15 mouse cellular contexts compared by ENCODE assay signal in genomic region chr15:33992383-33992782, GRCm38 (mm10).
DNase-seq lines count a peak whose midpoint lies in the region; ATAC-seq and TF ChIP-seq lines count a peak whose summit lies in the region.
"Had no signal": no experiment of that assay in that cellular context is flagged by ENCODE, and none has a peak within 500 bp of the region (broad histone marks: within the 10 kb centered on the region; RNA-seq: fewer than 3 reads in every experiment).

No protein-coding gene starts in this region.

- no peak for TF ChIP-seq CTCF in lung, postnatal 0 days (IDR thresholded peaks at IDR 0.05)

- no peak overlapping the region for H3K9ac ChIP-seq in lung, postnatal 0 days (replicated peaks; ENCODE audit: low read depth)
- H3K9ac ChIP-seq in midbrain, embryonic 11.5 days (ENCODE audit: low read length): no peak overlapping the region
- H3K9ac ChIP-seq: heart, embryonic 15.5 days; hindbrain, embryonic 15.5 days; midbrain, embryonic 12.5 days had no signal

- no peak overlapping the region for H3K4me2 ChIP-seq in lung, postnatal 0 days (replicated peaks; ENCODE audit: low read depth, low read length)
- H3K4me2 ChIP-seq in midbrain, embryonic 11.5 days: no peak overlapping the region
- H3K4me2 ChIP-seq: heart, embryonic 15.5 days; hindbrain, embryonic 15.5 days; midbrain, embryonic 12.5 days had no signal

- TF ChIP-seq EP300 in lung, postnatal 0 days (IDR thresholded peaks at IDR 0.05): no peak

- no peaks in the 10 kb centered on the region for H3K36me3 ChIP-seq in lung, postnatal 0 days (ENCODE audit: insufficient read depth, low read length)
- H3K36me3 ChIP-seq in midbrain, embryonic 11.5 days (ENCODE audit: control insufficient read depth, insufficient read depth, low read length): no peaks in the 10 kb centered on the region
- H3K36me3 ChIP-seq: heart, embryonic 15.5 days; hindbrain, embryonic 15.5 days; midbrain, embryonic 12.5 days had no signal

- H3K4me1 ChIP-seq in lung, postnatal 0 days (ENCODE audit: insufficient read depth, low read depth, low read length): no peaks in the 10 kb centered on the region
- H3K4me1 ChIP-seq in midbrain, embryonic 11.5 days (ENCODE audit: control insufficient read depth, insufficient read depth, low read length): no peaks in the 10 kb centered on the region
- H3K4me1 ChIP-seq: heart, embryonic 15.5 days; hindbrain, embryonic 15.5 days; midbrain, embryonic 12.5 days had no signal

- H3K9me3 ChIP-seq in lung, postnatal 0 days (ENCODE audit: low read length): no peaks in the 10 kb centered on the region
- no peaks in the 10 kb centered on the region for H3K9me3 ChIP-seq in midbrain, embryonic 11.5 days (ENCODE audit: control insufficient read depth, low read length)
- H3K9me3 ChIP-seq: heart, embryonic 15.5 days; hindbrain, embryonic 15.5 days; midbrain, embryonic 12.5 days had no signal

- peak; percentile 64 for DNase-seq in heart, adult 11 months
- no peak for DNase-seq in heart, postnatal 10 days
- DNase-seq in right cerebral cortex, adult 18-20 months: peak; percentile 28
- no peak for DNase-seq in right cerebral cortex, postnatal 4 days
- peak; percentile 5 for DNase-seq in lung, postnatal 0 days (ENCODE audit: low spot score)
- DNase-seq in gastrocnemius, postnatal 4 days (ENCODE audit: low spot score in 2 of 2): no peak
- no peak for DNase-seq in gastrocnemius, adult 18-20 months (ENCODE audit: low spot score)
- no peak for DNase-seq in midbrain, embryonic 11.5 days (ENCODE audit: low spot score, missing footprints)
- DNase-seq: adrenal gland, adult 2 months; B cell, adult 2 months; kidney, adult 8-10 months had no signal

- ATAC-seq in lung, postnatal 0 days: no peak
- no peak for ATAC-seq in midbrain, embryonic 11.5 days (ENCODE audit: low FRiP score)

- WGBS in lung, postnatal 0 days: 47% methylated on average over 4 of the region's 4 CpGs
- 86% methylated on average over 4 of the region's 4 CpGs for WGBS in midbrain, embryonic 11.5 days

- H3K27me3 ChIP-seq in lung, postnatal 0 days (replicated peaks; ENCODE audit: insufficient read depth, low read length): no peaks in the 10 kb centered on the region
- H3K27me3 ChIP-seq in midbrain, embryonic 11.5 days (ENCODE audit: control insufficient read depth, insufficient read depth, low read length): no peaks in the 10 kb centered on the region
- H3K27me3 ChIP-seq: heart, embryonic 15.5 days; hindbrain, embryonic 15.5 days; midbrain, embryonic 12.5 days had no signal

- intact Hi-C loops in heart, postnatal 10 days (cut with DNase I): no loop called here

- no peak overlapping the region for H3K27ac ChIP-seq in lung, postnatal 0 days (ENCODE audit: low read length)
- no peak overlapping the region for H3K27ac ChIP-seq in midbrain, embryonic 11.5 days (ENCODE audit: low read depth, low read length)
- H3K27ac ChIP-seq: heart, embryonic 15.5 days; hindbrain, embryonic 15.5 days; midbrain, embryonic 12.5 days had no signal

- no peak overlapping the region for H3K4me3 ChIP-seq in lung, postnatal 0 days (ENCODE audit: low read depth, low read length)
- no peak overlapping the region for H3K4me3 ChIP-seq in midbrain, embryonic 11.5 days (ENCODE audit: low read depth, low read length)
- H3K4me3 ChIP-seq: erythroblast, embryonic 14.5 days; heart, embryonic 15.5 days; hindbrain, embryonic 15.5 days; midbrain, embryonic 12.5 days had no signal

Comparison
In these comparisons a context has a peak if more than half of its experiments do, and no peak if none do; other contexts are left out.
1. DNase-seq: peak in heart, adult 11 months (single experiment), right cerebral cortex, adult 18-20 months (single experiment) and lung, postnatal 0 days (single experiment); none in heart, postnatal 10 days (0 of 2), right cerebral cortex, postnatal 4 days (single experiment), gastrocnemius, postnatal 4 days (0 of 2), gastrocnemius, adult 18-20 months (single experiment) and midbrain, embryonic 11.5 days (single experiment).